Mouse (Mus musculus): ENCODE results near the gene Slc18a2.

- TF ChIP-seq CTCF (IDR thresholded peaks at IDR 0.05; ENCODE audit: insufficient read depth, low read depth, low read length) (no peak), POLR2A (IDR thresholded peaks at IDR 0.05; ENCODE audit: insufficient read depth, low read depth, low read length) (no peak)
These were observed 5.2 kb downstream of the Slc18a2 start for GRCm38 (mm10) chr19:59265907-59266306.
